Mouse (Mus musculus) heart, postnatal 0 days (tissue): ENCODE results near the gene Rheb. TPM values are rescaled to one million over a fixed set of nuclear protein-coding genes. Genes with fewer than 3 reads are reported as not detected.

Experiments used
- ATAC-seq: fragments of 200-750 bp; cut with Nextera tagmentation; 2 replicates; pipeline ENCODE4 v1.8.0; 2017; ENCODE audit warnings: low read depth, moderate number of reproducible peaks, moderate library complexity; ENCODE audit not compliant: insufficient read depth
- DNase-seq: peaks from one replicate; pipeline ENCODE4 v3.0.0-alpha.2; 2016; ENCODE audit warnings: low spot score
- H3K27ac ChIP-seq: fragments of 300-500 bp; sonication (generic); 2 replicates; pipeline ENCODE4 v1.5.1; 2014; ENCODE audit warnings: low read depth, mild to moderate bottlenecking
- H3K27me3 ChIP-seq: fragments of 300-500 bp; sonication (generic); 2 replicates; pipeline ENCODE4 v1.6.1; 2014; ENCODE audit warnings: low read length, mixed read lengths; ENCODE audit not compliant: control insufficient read depth, insufficient read depth
- H3K36me3 ChIP-seq: fragments of 300-500 bp; sonication (generic); replicated peaks from 2 replicates; pipeline ENCODE4 v1.6.1; 2014; ENCODE audit warnings: low read length, mixed read lengths; ENCODE audit not compliant: control insufficient read depth, insufficient read depth
- H3K4me1 ChIP-seq: fragments of 300-500 bp; sonication (generic); 2 replicates; pipeline ENCODE4 v1.6.1; 2014; ENCODE audit warnings: antibody characterized with exemption; ENCODE audit not compliant: control insufficient read depth, insufficient read depth
- H3K4me2 ChIP-seq: fragments of 300-500 bp; sonication (generic); 2 replicates; pipeline ENCODE4 v1.6.1; 2014; ENCODE audit warnings: low read depth, mild to moderate bottlenecking, low read length, moderate library complexity
- H3K4me3 ChIP-seq: fragments of 300-500 bp; sonication (generic); 2 replicates; pipeline ENCODE4 v1.5.1; 2014; ENCODE audit warnings: low read depth, low read length
- H3K9ac ChIP-seq: fragments of 300-500 bp; sonication (generic); replicated peaks from 2 replicates; pipeline ENCODE4 v1.6.1; 2014; ENCODE audit warnings: low read depth, low read length, mixed read lengths
- H3K9me3 ChIP-seq: fragments of 300-500 bp; sonication (generic); replicated peaks from 2 replicates; pipeline ENCODE4 v1.6.1; 2016; ENCODE audit warnings: low read length; ENCODE audit not compliant: control insufficient read depth
- CTCF ChIP-seq: IDR thresholded peaks from 2 replicates; pipeline ENCODE4 v1.5.1; 2016; ENCODE audit warnings: antibody characterized with exemption, control low read depth, low read depth
- EP300 ChIP-seq: IDR thresholded peaks from 2 replicates; pipeline ENCODE4 v1.6.1; 2016; ENCODE audit warnings: antibody characterized with exemption, low read depth
- WGBS: fragments of 180-500 bp; shearing (Covaris S2); extraction: QIAGEN DNeasy Blood & Tissue Kit; methylation state at CpG from one replicate; pipeline ENCODE4 v1.1.7; 2014; 5-methylcytosine and 5-hydroxymethylcytosine counted together
- polyA plus RNA-seq: library from polyadenylated mRNA; unstranded; fragments of >200 nt; fragmentation: Nextera tagmentation; extraction: Ambion mirVana; gene quantifications from 2 replicates; pipeline ENCODE4 v1.2.1, GENCODE M21; 2015
- total RNA-seq: library from RNA; depleted of rRNA; stranded (reverse); fragments of >200 nt; gene quantifications from 2 replicates; pipeline ENCODE4 v1.2.3, GENCODE M21; 2014; ENCODE audit warnings: low replicate concordance

The Rheb gene
- total and polyA plus RNA-seq, 2 experiments from 2014 or later, result 101 to 250 TPM

DNA sequence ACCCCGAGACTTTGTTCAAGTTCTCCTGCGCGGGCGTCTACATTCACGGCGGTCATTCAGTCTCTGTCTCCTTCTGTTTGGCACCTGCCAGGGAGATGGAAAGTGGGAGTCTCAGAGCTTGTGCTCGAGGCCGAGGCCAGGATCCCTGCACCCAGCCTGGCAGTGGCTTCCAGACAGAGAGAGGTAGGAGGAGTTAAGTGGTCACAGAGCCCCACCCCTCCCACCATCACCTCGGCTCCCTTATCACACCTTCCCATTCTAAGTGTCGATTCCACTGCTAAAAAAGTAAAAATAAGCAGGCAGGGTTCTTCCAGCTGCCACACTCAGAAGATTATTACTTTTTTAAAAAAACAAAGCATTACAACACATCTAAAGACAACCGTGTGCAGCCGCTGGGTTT is 21.4 kb upstream of the Rheb start:
- no peak for ATAC-seq
- TF ChIP-seq EP300 (no peak), CTCF (no peak)
- DNase-seq, result no peak
- 61% methylated on average over 12 of the region's 12 CpGs for WGBS
- H3K9me3 ChIP-seq, result no peaks in the 10 kb centered on the region
- no peak overlapping the region for H3K4me3 ChIP-seq
- no peak overlapping the region for H3K9ac ChIP-seq
- peaks cover 20% of the 10 kb centered on the region; the same call in 1 of the 2 replicates for H3K4me1 ChIP-seq
- H3K36me3 ChIP-seq, result peaks cover 55% of the 10 kb centered on the region
- H3K27ac ChIP-seq, result no peak overlapping the region
- no peak overlapping the region for H3K4me2 ChIP-seq
- no peaks in the 10 kb centered on the region for H3K27me3 ChIP-seq

DNA sequence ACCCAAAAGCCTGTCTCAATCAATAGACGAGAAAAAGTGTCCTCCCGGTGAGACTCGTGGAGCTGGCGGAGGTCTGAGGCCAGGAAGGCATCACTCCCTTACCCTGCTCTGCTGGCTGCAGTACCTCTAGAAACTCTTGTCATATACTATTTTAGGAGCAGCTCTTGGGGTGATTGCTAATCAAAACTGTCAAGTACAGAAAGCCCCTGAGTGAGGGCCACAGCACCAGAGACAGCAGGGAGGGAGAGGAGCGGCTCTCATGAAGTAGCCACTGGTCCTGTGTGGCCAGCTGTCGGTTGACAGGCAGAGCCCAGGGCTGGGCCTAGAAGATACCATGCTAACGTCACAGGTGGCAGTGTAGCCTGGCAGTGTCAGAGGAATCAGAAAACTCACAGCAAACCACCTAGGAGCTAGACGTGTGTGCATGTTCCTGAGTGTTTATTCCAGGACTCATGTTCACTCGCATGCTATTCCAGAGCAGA is 19.1 kb upstream of the Rheb start:
- TF ChIP-seq CTCF, result no peak
- TF ChIP-seq EP300, result no peak
- Histone ChIP-seq H3K27ac (peak overlapping the region; percentile 87), H3K4me3 (no peak overlapping the region), H3K4me2 (no peak overlapping the region), H3K4me1 (peaks cover 25% of the 10 kb centered on the region), H3K27me3 (no peaks in the 10 kb centered on the region), H3K9ac (no peak overlapping the region), H3K9me3 (no peaks in the 10 kb centered on the region), H3K36me3 (peaks cover 37% of the 10 kb centered on the region)
- ATAC-seq, result peak; percentile 59
- peak; percentile 31 for DNase-seq
- WGBS, result 38% methylated on average over 9 of the region's 9 CpGs

DNA sequence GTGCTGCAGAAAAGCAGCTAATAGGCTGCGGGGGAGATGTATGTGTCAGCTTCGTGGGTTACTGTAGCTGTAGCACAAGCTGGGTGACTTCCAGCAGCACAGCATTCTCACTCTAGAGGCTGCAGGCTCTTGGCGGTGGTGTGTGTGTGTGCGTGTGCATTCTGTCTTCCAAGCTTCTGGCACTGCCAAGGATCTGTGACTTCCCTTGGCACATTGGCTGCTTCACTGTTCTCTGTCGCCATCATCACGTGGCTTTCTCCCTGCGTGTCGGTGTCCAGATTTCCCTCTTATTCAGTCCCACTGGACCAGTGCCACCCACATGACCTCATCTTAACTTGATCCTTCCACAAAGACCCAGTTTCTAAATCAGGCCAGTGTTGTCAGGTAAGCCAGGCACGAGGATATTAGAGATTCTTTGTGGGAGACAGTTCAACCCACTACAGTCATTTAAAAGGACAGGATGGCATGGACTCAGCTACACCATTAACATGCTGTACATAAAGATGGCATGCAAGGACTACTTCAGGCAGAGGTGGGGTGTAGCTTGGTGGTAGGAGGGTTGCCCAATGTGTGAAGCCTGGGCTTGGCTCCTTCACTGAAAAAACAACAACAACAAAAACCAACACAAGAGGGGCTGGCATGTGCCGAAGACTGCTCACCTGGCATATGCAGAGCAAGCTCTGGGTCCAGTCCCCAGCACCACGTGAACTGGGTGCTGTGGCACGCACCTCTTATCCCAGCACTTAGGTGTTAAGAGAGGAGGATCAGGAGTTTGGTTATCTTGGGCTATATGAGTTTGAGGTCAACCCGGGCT is 18.4 kb upstream of the Rheb start:
- no peaks in the 10 kb centered on the region for H3K9me3 ChIP-seq
- H3K4me3 ChIP-seq, result no peak overlapping the region
- H3K36me3 ChIP-seq, result peaks cover 31% of the 10 kb centered on the region
- H3K4me1 ChIP-seq, result peaks cover 25% of the 10 kb centered on the region
- DNase-seq (peak; percentile 62), ATAC-seq (peak; percentile 64)
- H3K27ac ChIP-seq, result peak overlapping the region; percentile 87
- H3K4me2 ChIP-seq, result no peak overlapping the region
- no peak overlapping the region for H3K9ac ChIP-seq
- no peak for TF ChIP-seq CTCF
- peak; percentile 46; the same call in 1 of the 2 replicates for TF ChIP-seq EP300
- no peaks in the 10 kb centered on the region for H3K27me3 ChIP-seq
- WGBS, result 36% methylated on average over 13 of the region's 13 CpGs

DNA sequence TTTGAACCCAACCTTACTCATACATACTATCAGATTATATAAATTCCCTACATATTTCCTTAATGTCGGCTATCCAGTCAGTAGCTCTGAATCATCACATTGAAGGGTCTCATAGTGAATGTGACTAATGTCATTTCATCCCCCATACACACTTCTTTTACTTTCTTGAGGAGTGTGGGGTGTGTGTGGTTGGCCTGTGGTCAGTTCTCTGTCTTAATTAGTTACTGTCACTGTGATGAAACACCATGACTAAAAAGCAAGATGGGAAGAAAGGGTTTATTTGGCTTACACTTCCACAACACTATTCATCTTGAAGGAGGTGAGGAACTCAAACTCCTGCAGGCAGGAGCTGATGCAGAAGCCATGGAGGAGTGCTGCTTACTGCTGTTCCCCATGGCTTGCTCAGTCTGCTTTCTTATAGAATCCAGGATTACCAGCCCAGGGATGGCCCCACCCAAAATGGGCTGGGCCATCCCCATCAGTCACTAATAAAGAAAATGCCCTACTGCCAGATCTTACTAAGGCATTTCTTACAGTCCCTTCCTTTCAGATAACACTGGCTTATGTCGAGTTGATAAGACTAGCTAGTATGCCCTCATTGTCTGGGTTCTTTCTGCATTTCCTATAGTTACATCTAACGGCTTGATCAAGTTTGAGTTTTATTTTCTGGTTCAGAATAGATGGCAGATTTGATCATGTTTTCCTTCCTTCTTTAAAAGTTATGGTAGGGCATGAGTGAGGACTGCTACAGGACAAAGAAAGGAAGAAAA is 17.5 kb upstream of the Rheb start:
- H3K9ac ChIP-seq, result no peak overlapping the region
- ATAC-seq (no peak), DNase-seq (no peak)
- H3K4me2 ChIP-seq, result no peak overlapping the region
- peaks cover 30% of the 10 kb centered on the region for H3K36me3 ChIP-seq
- no peak for TF ChIP-seq EP300
- TF ChIP-seq CTCF, result no peak
- peaks cover 27% of the 10 kb centered on the region for H3K4me1 ChIP-seq
- peak overlapping the region; percentile 87 for H3K27ac ChIP-seq
- no peak overlapping the region for H3K4me3 ChIP-seq
- no peaks in the 10 kb centered on the region for H3K9me3 ChIP-seq
- WGBS, result 41% methylated on average over 3 of the region's 3 CpGs
- no peaks in the 10 kb centered on the region for H3K27me3 ChIP-seq

DNA sequence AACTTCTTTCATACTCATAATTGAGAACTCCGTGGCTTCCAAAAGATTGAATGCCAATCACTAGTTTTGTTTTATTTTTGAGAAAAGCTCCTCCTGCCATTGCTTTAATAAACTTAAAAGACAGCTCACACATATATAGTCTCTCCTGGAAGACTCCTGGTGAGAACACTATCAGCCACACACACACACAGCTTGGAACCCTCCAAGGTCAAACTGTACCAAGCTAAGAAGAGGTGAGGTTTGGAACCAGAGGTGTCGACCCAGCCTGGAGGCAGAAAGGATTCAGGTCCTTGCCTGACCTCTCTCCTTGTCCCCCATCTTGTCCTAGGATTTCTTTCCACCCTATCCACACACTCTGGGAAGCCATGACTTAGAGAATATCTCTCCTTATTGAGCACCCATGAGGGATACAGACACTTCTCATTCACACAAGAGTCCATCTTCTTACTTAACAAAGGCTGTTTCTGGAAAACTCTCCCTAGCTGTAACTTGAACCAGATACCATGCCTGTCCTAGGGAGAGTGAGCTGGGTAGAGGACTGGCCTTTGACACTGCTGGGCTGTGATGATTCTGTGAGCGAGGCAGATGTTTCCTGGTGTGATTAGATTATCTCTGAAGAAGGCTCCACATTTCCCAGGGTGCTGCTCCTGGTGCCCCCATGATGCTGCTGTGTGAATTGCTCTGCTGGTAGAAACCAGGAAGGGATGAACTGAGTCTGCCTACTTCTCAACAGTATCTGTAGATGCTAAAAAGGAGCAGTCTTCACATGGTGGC is 12.6 kb upstream of the Rheb start:
- H3K4me2 ChIP-seq, result no peak overlapping the region
- H3K36me3 ChIP-seq, result no peaks in the 10 kb centered on the region
- 64% methylated on average over 3 of the region's 3 CpGs for WGBS
- TF ChIP-seq CTCF, result no peak
- TF ChIP-seq EP300, result no peak
- DNase-seq (no peak), ATAC-seq (no peak)
- H3K4me3 ChIP-seq, result no peak overlapping the region
- H3K27ac ChIP-seq, result no peak overlapping the region
- H3K4me1 ChIP-seq, result peaks cover 12% of the 10 kb centered on the region
- no peaks in the 10 kb centered on the region for H3K27me3 ChIP-seq
- no peak overlapping the region for H3K9ac ChIP-seq
- H3K9me3 ChIP-seq, result no peaks in the 10 kb centered on the region
